Mouse (Mus musculus) gonadal fat pad, adult 2 months (tissue): Measurements from ENCODE around the gene Pax3. TPM values are rescaled to one million over a fixed set of nuclear protein-coding genes. Genes with fewer than 3 reads are reported as not detected.

ENCODE experiments used
- DNase-seq: peaks from one replicate; pipeline ENCODE4 v3.0.0-alpha.2; 2012; ENCODE audit warnings: low read depth
- polyA plus RNA-seq: library from polyadenylated mRNA; depleted of rRNA; stranded (reverse); fragments of >200 nt; gene quantifications from 2 replicates; pipeline ENCODE4 v1.2.3, GENCODE M21; 2012

Gene Pax3
- polyA plus RNA-seq, 1 experiment, result not detected

GRCm38 (mm10) chr1:78198319-78198940 is 1.5 kb upstream of the Pax3 start:
- no peak for DNase-seq

- DNase-seq, result no peak
Measured at GRCm38 (mm10) chr1:78197351-78198234, 659 bp upstream of the Pax3 start.

- no peak for DNase-seq
Measured at GRCm38 (mm10) chr1:78195771-78196712, 892 bp downstream of the Pax3 start.

GRCm38 (mm10) chr1:78195145-78195544 is 1.8 kb downstream of the Pax3 start:
- no peak for DNase-seq

- DNase-seq, result no peak
Measured at GRCm38 (mm10) chr1:78194381-78195047, 2.4 kb downstream of the Pax3 start.

- DNase-seq, result no peak
Measured at GRCm38 (mm10) chr1:78193465-78193991, 3.4 kb downstream of the Pax3 start.

- DNase-seq, result no peak
Measured at GRCm38 (mm10) chr1:78192746-78193464, 4.0 kb downstream of the Pax3 start.

- DNase-seq, result no peak
Measured at GRCm38 (mm10) chr1:78192217-78192735, 4.7 kb downstream of the Pax3 start.

GRCm38 (mm10) chr1:78191761-78192160 is 5.2 kb downstream of the Pax3 start:
- DNase-seq, result no peak

GRCm38 (mm10) chr1:78191331-78191730 is 5.6 kb downstream of the Pax3 start:
- no peak for DNase-seq

- DNase-seq, result no peak
Measured at GRCm38 (mm10) chr1:78190386-78191111, 6.4 kb downstream of the Pax3 start.

- no peak for DNase-seq
Measured at GRCm38 (mm10) chr1:78189501-78190345, 7.2 kb downstream of the Pax3 start.

GRCm38 (mm10) chr1:78189016-78189415 is 7.9 kb downstream of the Pax3 start:
- no peak for DNase-seq

- DNase-seq, result no peak
Measured at GRCm38 (mm10) chr1:78188299-78188698, 8.6 kb downstream of the Pax3 start.

- no peak for DNase-seq
Measured at GRCm38 (mm10) chr1:78187788-78188173, 9.2 kb downstream of the Pax3 start.

- DNase-seq, result no peak
Measured at GRCm38 (mm10) chr1:78187122-78187787, 9.7 kb downstream of the Pax3 start.

GRCm38 (mm10) chr1:78182954-78183353 is 14.0 kb downstream of the Pax3 start:
- DNase-seq, result no peak

GRCm38 (mm10) chr1:78181882-78182281 is 15.1 kb downstream of the Pax3 start:
- DNase-seq, result no peak
